Mouse (Mus musculus): ENCODE measurements around the gene Slc44a1. TPM values are rescaled to one million over a fixed set of nuclear protein-coding genes. Genes with fewer than 3 reads are reported as not detected.

The Slc44a1 gene
- polyA plus RNA-seq, 1 experiment from 2014 or later = 16.4 TPM

GRCm38 (mm10) chr4:53526446-53526845 lies 86.2 kb downstream of the Slc44a1 start:
- Histone ChIP-seq H3K4me3 (no peak overlapping the region), H3K36me3 (replicated peaks) (no peaks in the 10 kb centered on the region), H3K4me1 (no peaks in the 10 kb centered on the region), H3K27ac (replicated peaks) (no peak overlapping the region), H3K9me3 (no peaks in the 10 kb centered on the region), H3K27me3 (replicated peaks; ENCODE audit: low read depth, poor library complexity, severe bottlenecking) (no peaks in the 10 kb centered on the region)
- 71% methylated on average over 2 of the region's 2 CpGs for WGBS
- no peak for DNase-seq (ENCODE audit: low spot score)

- H3K27ac ChIP-seq (replicated peaks) = no peak overlapping the region
- no peaks in the 10 kb centered on the region for H3K27me3 ChIP-seq (replicated peaks; ENCODE audit: low read depth, poor library complexity, severe bottlenecking)
- no peaks in the 10 kb centered on the region for H3K9me3 ChIP-seq
- 0 out of 2 replicates have a peak, but pooled peaks cover 3% of the 10 kb centered on the region for H3K36me3 ChIP-seq (replicated peaks)
- 92% methylated on average over 12 of the region's 12 CpGs for WGBS
- DNase-seq (ENCODE audit: low spot score) = no peak
- H3K4me1 ChIP-seq = no peaks in the 10 kb centered on the region
- H3K4me3 ChIP-seq = no peak overlapping the region
Measured at GRCm38 (mm10) chr4:53535795-53536194, 95.6 kb downstream of the Slc44a1 start.

GRCm38 (mm10) chr4:53537101-53537500 lies 96.9 kb downstream of the Slc44a1 start:
- DNase-seq (ENCODE audit: low spot score) = no peak
- peaks cover 4% of the 10 kb centered on the region; the same call in 1 of the 2 replicates for H3K36me3 ChIP-seq (replicated peaks)

GRCm38 (mm10) chr4:53537539-53537938 lies 97.3 kb downstream of the Slc44a1 start:
- H3K9me3 ChIP-seq = no peaks in the 10 kb centered on the region
- H3K4me1 ChIP-seq = no peaks in the 10 kb centered on the region
- 91% methylated on average over 2 of the region's 2 CpGs for WGBS
- no peaks in the 10 kb centered on the region for H3K27me3 ChIP-seq (replicated peaks; ENCODE audit: low read depth, poor library complexity, severe bottlenecking)
- no peak for DNase-seq (ENCODE audit: low spot score)
- H3K27ac ChIP-seq (replicated peaks) = no peak overlapping the region
- H3K36me3 ChIP-seq (replicated peaks) = peaks cover 8% of the 10 kb centered on the region; the same call in 1 of the 2 replicates
- H3K4me3 ChIP-seq = no peak overlapping the region

More at GRCm38 (mm10) chr4:53537101-53537500, 96.9 kb downstream of the Slc44a1 start:
- Histone ChIP-seq H3K4me1 (no peaks in the 10 kb centered on the region), H3K27ac (replicated peaks) (no peak overlapping the region), H3K27me3 (replicated peaks; ENCODE audit: low read depth, poor library complexity, severe bottlenecking) (no peaks in the 10 kb centered on the region), H3K4me3 (no peak overlapping the region), H3K9me3 (no peaks in the 10 kb centered on the region)

- Histone ChIP-seq H3K27ac (replicated peaks) (no peak overlapping the region), H3K27me3 (replicated peaks; ENCODE audit: low read depth, poor library complexity, severe bottlenecking) (no peaks in the 10 kb centered on the region), H3K36me3 (replicated peaks) (peaks cover 8% of the 10 kb centered on the region; the same call in 1 of the 2 replicates), H3K9me3 (no peaks in the 10 kb centered on the region), H3K4me1 (no peaks in the 10 kb centered on the region), H3K4me3 (no peak overlapping the region)
- WGBS = 92% methylated on average over 11 of the region's 11 CpGs
- DNase-seq (ENCODE audit: low spot score) = no peak
Measured at GRCm38 (mm10) chr4:53538600-53538999, 98.4 kb downstream of the Slc44a1 start.

- Histone ChIP-seq H3K4me1 (no peaks in the 10 kb centered on the region), H3K4me3 (no peak overlapping the region), H3K27me3 (replicated peaks; ENCODE audit: low read depth, poor library complexity, severe bottlenecking) (no peaks in the 10 kb centered on the region), H3K27ac (replicated peaks) (no peak overlapping the region), H3K36me3 (replicated peaks) (peaks cover 10% of the 10 kb centered on the region; the same call in 1 of the 2 replicates), H3K9me3 (no peaks in the 10 kb centered on the region)
- WGBS = 93% methylated on average over 11 of the region's 11 CpGs
- no peak for DNase-seq (ENCODE audit: low spot score)
Measured at GRCm38 (mm10) chr4:53539929-53540328, 99.7 kb downstream of the Slc44a1 start.

- no peak overlapping the region for H3K27ac ChIP-seq (replicated peaks)
- H3K36me3 ChIP-seq (replicated peaks) = peaks cover 17% of the 10 kb centered on the region; the same call in 1 of the 2 replicates
- no peaks in the 10 kb centered on the region for H3K27me3 ChIP-seq (replicated peaks; ENCODE audit: low read depth, poor library complexity, severe bottlenecking)
- no peak for DNase-seq (ENCODE audit: low spot score)
- H3K4me1 ChIP-seq = no peaks in the 10 kb centered on the region
- WGBS = 90% methylated on average over 8 of the region's 8 CpGs
- H3K4me3 ChIP-seq = no peak overlapping the region
- H3K9me3 ChIP-seq = no peaks in the 10 kb centered on the region
Measured at GRCm38 (mm10) chr4:53543421-53543820, 103.2 kb downstream of the Slc44a1 start.

- Histone ChIP-seq H3K4me1 (no peaks in the 10 kb centered on the region), H3K27me3 (replicated peaks; ENCODE audit: low read depth, poor library complexity, severe bottlenecking) (no peaks in the 10 kb centered on the region), H3K27ac (replicated peaks) (no peak overlapping the region), H3K9me3 (no peaks in the 10 kb centered on the region), H3K36me3 (replicated peaks) (peaks cover 14% of the 10 kb centered on the region; the same call in 1 of the 2 replicates), H3K4me3 (no peak overlapping the region)
- DNase-seq (ENCODE audit: low spot score) = no peak
- WGBS = 93% methylated on average over 1 of the region's 1 CpGs
Measured at GRCm38 (mm10) chr4:53544889-53545288, 104.7 kb downstream of the Slc44a1 start.

GRCm38 (mm10) chr4:53547381-53547780 lies 107.2 kb downstream of the Slc44a1 start:
- H3K9me3 ChIP-seq = no peaks in the 10 kb centered on the region
- DNase-seq (ENCODE audit: low spot score) = no peak
- no peaks in the 10 kb centered on the region for H3K27me3 ChIP-seq (replicated peaks; ENCODE audit: low read depth, poor library complexity, severe bottlenecking)
- H3K4me1 ChIP-seq = no peaks in the 10 kb centered on the region
- no peak overlapping the region for H3K4me3 ChIP-seq
- 93% methylated on average over 5 of the region's 5 CpGs for WGBS
- peaks cover 10% of the 10 kb centered on the region; the same call in 1 of the 2 replicates for H3K36me3 ChIP-seq (replicated peaks)
- no peak overlapping the region for H3K27ac ChIP-seq (replicated peaks)

GRCm38 (mm10) chr4:53549375-53549774 lies 109.2 kb downstream of the Slc44a1 start:
- Histone ChIP-seq H3K27me3 (replicated peaks; ENCODE audit: low read depth, poor library complexity, severe bottlenecking) (no peaks in the 10 kb centered on the region), H3K4me3 (no peak overlapping the region), H3K36me3 (replicated peaks) (0 out of 2 replicates have a peak, but pooled peaks cover 9% of the 10 kb centered on the region), H3K9me3 (no peaks in the 10 kb centered on the region), H3K27ac (replicated peaks) (no peak overlapping the region), H3K4me1 (no peaks in the 10 kb centered on the region)
- no peak for DNase-seq (ENCODE audit: low spot score)
- WGBS = 84% methylated on average over 4 of the region's 4 CpGs

- Histone ChIP-seq H3K27me3 (replicated peaks; ENCODE audit: low read depth, poor library complexity, severe bottlenecking) (no peaks in the 10 kb centered on the region), H3K27ac (replicated peaks) (no peak overlapping the region), H3K9me3 (no peaks in the 10 kb centered on the region), H3K4me3 (no peak overlapping the region), H3K4me1 (no peaks in the 10 kb centered on the region), H3K36me3 (replicated peaks) (peaks cover 15% of the 10 kb centered on the region)
- 85% methylated on average over 5 of the region's 5 CpGs for WGBS
- no peak for DNase-seq (ENCODE audit: low spot score)
Measured at GRCm38 (mm10) chr4:53564618-53565017, 124.4 kb downstream of the Slc44a1 start.

GRCm38 (mm10) chr4:53567065-53567464 lies 126.9 kb downstream of the Slc44a1 start:
- Histone ChIP-seq H3K36me3 (replicated peaks) (peaks cover 5% of the 10 kb centered on the region; the same call in 1 of the 2 replicates), H3K27ac (replicated peaks) (no peak overlapping the region), H3K4me3 (no peak overlapping the region), H3K9me3 (no peaks in the 10 kb centered on the region), H3K27me3 (replicated peaks; ENCODE audit: low read depth, poor library complexity, severe bottlenecking) (no peaks in the 10 kb centered on the region), H3K4me1 (no peaks in the 10 kb centered on the region)
- DNase-seq (ENCODE audit: low spot score) = no peak
- 95% methylated on average over 1 of the region's 1 CpGs for WGBS

GRCm38 (mm10) chr4:53575558-53575957 lies 135.3 kb downstream of the Slc44a1 start:
- H3K36me3 ChIP-seq (replicated peaks) = no peaks in the 10 kb centered on the region
- 76% methylated on average over 2 of the region's 2 CpGs for WGBS
- no peak for DNase-seq (ENCODE audit: low spot score)
- H3K4me3 ChIP-seq = no peak overlapping the region
- H3K4me1 ChIP-seq = no peaks in the 10 kb centered on the region
- H3K9me3 ChIP-seq = no peaks in the 10 kb centered on the region
- no peaks in the 10 kb centered on the region for H3K27me3 ChIP-seq (replicated peaks; ENCODE audit: low read depth, poor library complexity, severe bottlenecking)
- no peak overlapping the region for H3K27ac ChIP-seq (replicated peaks)

All from embryonic facial prominence, embryonic 10.5 days (tissue).